Mouse (Mus musculus): ENCODE measurements around the gene Gclm.

The Gclm gene

DNA sequence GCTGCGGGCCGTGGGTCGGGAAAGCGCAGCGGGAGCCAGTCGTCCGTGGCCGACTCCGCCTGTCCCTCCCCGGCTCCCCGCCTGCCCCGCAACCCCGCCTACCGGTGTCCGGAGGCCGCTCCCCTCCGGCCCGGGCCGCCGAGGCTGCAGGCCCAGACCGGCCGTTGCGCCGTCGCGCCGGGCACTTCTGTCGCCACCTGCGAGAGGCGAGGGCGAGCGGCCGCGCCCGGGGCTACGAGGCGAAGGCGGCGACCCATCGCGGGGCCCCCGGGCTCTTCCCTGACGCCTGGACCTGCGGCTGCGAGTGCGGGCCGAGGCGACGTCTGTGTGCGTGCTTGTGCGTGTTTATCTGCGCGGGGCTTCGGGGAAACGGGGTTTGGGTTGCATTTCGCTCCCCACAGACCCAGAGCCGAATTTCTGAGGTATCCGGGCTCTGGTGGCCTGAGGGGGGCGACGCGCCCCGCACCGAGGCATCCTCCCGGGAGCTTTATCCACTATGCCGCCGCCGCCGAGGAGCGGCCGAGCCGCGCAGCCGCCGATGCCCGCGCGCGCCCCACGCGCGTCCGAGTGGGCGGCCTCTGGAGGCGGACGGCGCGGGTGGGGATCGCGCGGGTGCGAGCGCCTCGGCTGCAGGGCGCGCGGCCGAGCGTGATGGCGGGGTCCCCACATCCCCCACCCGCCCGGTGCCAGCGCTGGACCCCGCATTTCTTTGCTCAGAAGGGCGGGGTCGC is 48.0 kb downstream of the Gclm start:
- peak; percentile 88 for DNase-seq

DNA sequence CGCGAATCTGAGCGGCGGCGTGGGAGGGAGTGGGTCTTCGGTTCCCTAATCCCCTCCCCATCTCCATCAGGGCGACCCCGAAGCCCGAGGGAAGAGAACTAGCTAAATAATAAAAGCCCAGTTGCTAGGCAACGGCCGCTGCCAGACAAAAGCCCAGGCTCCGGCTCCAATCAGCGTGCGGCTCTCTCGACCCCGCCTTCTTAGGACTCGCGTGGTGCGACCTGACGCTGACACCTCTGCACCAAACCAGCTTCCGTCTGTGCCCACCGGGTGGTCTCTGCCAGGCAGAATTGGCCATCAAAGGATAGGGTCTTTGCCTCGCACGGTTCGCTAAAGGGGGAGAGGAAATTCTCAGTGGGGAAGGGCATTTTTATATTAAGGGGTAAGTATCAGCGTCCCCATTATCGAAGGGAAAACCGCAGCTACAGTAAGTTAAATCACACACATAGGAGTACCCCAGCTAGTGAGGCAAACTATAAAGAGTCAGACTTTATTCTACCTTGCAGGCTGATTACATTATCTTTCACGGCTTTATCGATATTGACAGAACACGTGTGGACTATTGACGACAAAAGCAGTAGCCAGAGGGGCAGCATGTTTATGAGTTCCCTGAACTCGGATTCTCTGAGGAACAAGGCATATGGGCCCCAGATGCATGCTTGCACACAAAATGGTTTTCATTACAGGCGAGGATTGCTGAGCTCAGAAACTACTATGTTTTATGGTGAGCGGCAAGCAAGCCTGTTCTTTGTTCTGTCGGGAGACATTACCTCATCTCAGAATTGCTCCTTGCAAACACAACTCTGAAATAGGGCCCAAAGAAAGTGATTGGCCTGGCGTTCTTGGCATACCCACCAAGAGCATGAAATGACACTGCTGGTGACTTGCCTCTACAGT is 48.8 kb downstream of the Gclm start, which contains the start of gene Bcar3:
Gene Bcar3 (plus strand): TSS at position 183 of the 897 bp plus-strand sequence.
- peak; percentile 99 for DNase-seq

DNA sequence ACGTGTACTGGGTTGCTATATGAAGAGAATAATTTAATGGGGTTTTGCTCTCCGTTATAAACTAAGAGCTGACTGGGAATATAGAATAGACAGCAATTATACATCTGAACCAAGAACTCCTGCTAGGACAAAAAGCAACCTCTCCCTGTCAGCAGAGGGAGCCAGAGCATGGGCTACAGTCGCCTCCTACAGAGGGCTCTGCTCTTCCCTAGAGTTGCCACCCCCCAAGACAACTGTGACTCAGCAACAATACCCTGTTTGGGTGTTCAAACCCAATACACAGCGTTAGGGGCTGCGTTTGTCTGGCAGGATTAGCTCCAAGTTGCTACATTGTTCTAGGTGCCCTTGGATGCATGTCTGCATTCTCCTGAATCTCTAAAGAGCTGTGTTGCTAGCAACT is 50.2 kb downstream of the Gclm start:
- DNase-seq, result peak; percentile 85

- no peak for DNase-seq
These were observed 51.6 kb downstream of the Gclm start for GRCm38 (mm10) chr3:122296979-122297378.

DNA sequence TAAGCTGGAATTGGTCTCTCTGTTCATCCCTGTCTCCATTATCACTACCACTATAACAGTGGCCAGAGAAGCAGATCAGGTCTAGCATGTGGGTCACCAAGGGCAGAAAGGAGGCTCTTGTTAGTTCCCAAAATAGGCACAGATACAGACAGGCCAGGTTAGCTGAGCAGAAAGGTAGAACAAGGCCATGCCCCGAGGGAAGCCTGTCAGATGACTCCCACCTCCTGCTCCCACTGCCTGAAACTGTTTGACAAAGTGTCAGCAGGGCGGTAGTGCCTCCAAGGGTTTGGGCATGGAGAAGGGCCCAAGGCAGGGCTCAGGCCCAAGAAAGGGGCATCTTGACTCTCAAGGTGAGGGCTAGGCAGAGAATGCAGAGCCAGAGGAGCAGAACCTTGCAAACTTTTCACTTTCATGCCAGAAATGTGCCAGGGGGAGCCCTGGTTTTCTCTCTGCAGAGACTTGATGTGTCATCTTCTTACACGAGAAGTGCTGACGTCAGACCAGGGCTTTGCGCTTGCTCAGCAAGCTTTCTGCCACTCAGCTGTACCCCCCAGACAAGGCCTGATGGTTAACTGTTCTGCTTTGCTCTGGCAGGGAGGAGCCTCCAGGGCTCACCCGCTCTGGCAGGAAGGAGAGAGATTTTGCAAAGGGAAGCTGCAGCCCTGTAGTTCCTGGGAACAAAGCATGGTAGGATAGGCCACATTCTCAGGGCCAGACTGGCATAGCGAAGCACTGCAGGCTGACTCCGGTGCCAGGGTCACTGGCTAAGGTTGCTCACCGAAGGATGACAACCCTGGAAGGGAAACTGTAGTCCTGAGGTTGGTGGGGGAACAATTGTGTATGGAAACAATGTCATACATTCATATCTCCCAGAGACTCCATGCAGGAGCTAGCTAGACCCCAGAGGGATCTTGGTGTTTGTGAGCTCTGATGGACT is 55.9 kb downstream of the Gclm start:
- no peak for DNase-seq

DNA sequence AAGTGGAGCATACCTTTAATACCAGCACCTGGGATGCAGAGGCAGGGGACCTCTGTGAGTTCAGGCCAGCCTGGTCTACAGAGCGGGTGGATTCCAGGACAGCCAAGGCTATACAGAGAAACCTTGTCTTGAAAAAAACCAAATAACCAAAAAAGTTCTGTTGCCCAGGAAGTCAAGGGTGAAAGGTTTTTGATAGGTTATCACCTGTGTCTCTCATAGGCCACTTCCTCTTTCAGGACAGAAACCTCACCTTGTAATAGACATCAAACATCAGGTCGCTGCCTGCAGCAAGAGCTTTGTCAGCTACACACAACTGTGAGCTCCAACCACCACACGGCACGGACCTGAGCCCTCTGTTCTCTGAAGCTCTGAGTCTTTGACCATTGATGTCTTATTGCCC is 59.2 kb downstream of the Gclm start:
- no peak for DNase-seq

GRCm38 (mm10) chr3:122307894-122308671 is 62.7 kb downstream of the Gclm start:
- no peak for DNase-seq

DNA sequence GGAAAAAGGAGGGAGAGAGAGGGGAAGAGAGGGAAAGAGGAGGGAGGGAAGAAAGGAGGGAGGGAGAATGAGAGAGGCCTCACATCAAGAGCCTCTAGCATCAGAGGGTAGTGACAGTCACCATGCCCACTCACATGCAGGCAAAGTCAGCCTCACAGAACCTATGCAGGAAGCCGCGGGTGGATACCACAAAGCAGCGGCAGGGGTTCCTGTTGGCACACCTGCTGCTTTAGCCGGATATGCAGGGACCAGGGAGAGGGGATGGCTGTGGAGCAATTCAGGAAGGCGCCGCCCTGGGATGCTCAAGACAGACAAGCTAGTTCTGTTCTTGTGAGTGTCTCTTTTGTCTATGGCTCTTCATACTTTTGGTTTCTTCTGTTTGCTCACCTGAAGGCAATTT is 63.6 kb downstream of the Gclm start:
- DNase-seq, result no peak

GRCm38 (mm10) chr3:122312078-122312477 is 66.7 kb downstream of the Gclm start:
- peak; percentile 85 for DNase-seq

- DNase-seq, result no peak
These were observed 67.7 kb downstream of the Gclm start for GRCm38 (mm10) chr3:122312936-122313629.

DNA sequence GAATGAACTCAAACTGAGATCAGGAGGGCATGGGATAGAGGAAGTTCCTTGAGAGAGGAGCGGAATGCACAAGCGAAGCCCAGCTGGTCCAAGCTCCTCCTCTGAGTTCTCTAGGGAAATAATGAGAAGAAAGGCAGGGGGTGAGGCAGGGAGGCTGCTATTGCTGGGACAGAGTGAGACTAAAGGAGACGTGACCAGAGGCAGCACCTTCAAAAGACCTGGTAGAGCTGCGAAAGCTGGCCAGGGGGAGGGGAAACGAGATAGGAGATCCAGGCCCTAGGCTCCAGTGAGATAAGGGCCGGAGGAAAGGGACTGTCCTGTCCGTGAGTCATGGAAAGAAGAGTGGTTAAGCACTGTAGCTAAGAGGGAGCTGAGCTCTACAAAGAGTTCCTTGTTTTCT is 68.6 kb downstream of the Gclm start:
- DNase-seq, result no peak

GRCm38 (mm10) chr3:122316621-122317020 is 71.3 kb downstream of the Gclm start:
- DNase-seq, result peak; percentile 38

DNA sequence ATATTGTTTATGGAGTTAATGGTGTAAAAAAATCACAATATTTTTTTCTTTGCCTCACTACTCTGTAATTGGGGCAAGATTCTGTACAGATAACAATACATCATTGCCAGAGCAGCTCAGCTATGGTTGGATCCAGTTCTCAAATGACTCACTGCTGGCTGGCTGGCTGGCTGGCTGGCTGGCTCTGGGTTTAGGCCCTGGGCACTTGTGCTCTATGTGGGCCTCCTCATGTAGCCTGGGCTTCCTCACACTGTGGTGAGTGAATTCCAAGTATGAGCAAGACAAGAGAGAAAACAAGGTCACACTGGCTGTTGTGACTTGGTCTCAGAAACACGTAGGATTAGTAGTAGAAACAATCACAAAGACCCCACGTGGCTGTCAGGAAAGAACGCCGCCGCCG is 72.0 kb downstream of the Gclm start:
- no peak for DNase-seq

Measured in embryo, embryonic 11 days (tissue).